Mouse (Mus musculus) CH12.LX (cell line): ENCODE data around the gene En1. TPM values are rescaled to one million over a fixed set of nuclear protein-coding genes. Genes with fewer than 3 reads are reported as not detected.

ENCODE experiments used
- DNase-seq: peaks from one replicate; pipeline ENCODE4 v3.0.0-alpha.2; 2013; ENCODE audit errors: extremely low read depth
- H3K27ac ChIP-seq: 2 replicates; pipeline ENCODE4 v1.5.1; 2012; ENCODE audit warnings: low read depth, mild to moderate bottlenecking, control low read depth, moderate library complexity; ENCODE audit not compliant: insufficient read depth
- H3K27me3 ChIP-seq: replicated peaks from 2 replicates; pipeline ENCODE3; 2012; ENCODE audit warnings: inconsistent platforms
- H3K36me3 ChIP-seq, 2 experiments: replicated peaks in 1 of 2; 2 replicates each; pipeline versions ENCODE3 to v1.6.1; 2012; ENCODE audit warnings: inconsistent platforms in 1 of 2, low read length in 1 of 2, mild to moderate bottlenecking in 1 of 2, mixed read lengths in 1 of 2, moderate library complexity in 1 of 2; ENCODE audit not compliant: control insufficient read depth in 1 of 2, insufficient read depth in 1 of 2
- H3K4me1 ChIP-seq, 2 experiments: 2 replicates each; pipeline ENCODE4 v1.6.1; 2012; ENCODE audit warnings: inconsistent platforms in 1 of 2, moderate library complexity in 1 of 2; ENCODE audit not compliant: insufficient read depth in 2 of 2, control insufficient read depth in 1 of 2
- H3K4me2 ChIP-seq: 2 replicates; pipeline ENCODE4 v1.6.1; 2012; ENCODE audit warnings: low read depth, mild to moderate bottlenecking, control low read depth; ENCODE audit not compliant: poor library complexity, insufficient read depth, severe bottlenecking
- H3K4me3 ChIP-seq, 3 experiments: fragments of 150-350 bp in 1 of 3; sonication (generic) in 1 of 3; replicated peaks in 1 of 3; 2 replicates each; pipeline versions ENCODE3 to v1.5.1; 2011 to 2012; ENCODE audit warnings: low read depth in 2 of 3, low read length in 2 of 3, mild to moderate bottlenecking in 2 of 3, moderate library complexity in 2 of 3, control low read depth in 1 of 3, improper control_type of control experiment in 1 of 3, inconsistent platforms in 1 of 3, mixed read lengths in 1 of 3; ENCODE audit not compliant: poor library complexity in 1 of 3
- H3K79me2 ChIP-seq: replicated peaks from 2 replicates; pipeline ENCODE4 v1.6.1; 2012; ENCODE audit warnings: mild to moderate bottlenecking, moderate library complexity; ENCODE audit not compliant: control insufficient read depth, poor library complexity, insufficient read depth, severe bottlenecking; ENCODE audit errors: extremely low read depth
- H3K9ac ChIP-seq: 2 replicates; pipeline ENCODE4 v1.6.1; 2012; ENCODE audit warnings: low read depth, mild to moderate bottlenecking, control low read depth, moderate library complexity; ENCODE audit not compliant: insufficient read depth
- H3K9me3 ChIP-seq: replicated peaks from 2 replicates; pipeline ENCODE3; 2012; ENCODE audit warnings: low read length, inconsistent platforms, mixed read lengths
- BHLHE40 ChIP-seq: IDR thresholded peaks from 2 replicates; pipeline ENCODE4 v1.6.1; 2011; ENCODE audit warnings: mild to moderate bottlenecking, low read depth, low read length, improper control_type of control experiment
- CHD1 ChIP-seq: IDR thresholded peaks from 2 replicates; pipeline ENCODE4 v1.6.1; 2012; ENCODE audit warnings: low read depth, low read length, improper control_type of control experiment, inconsistent platforms
- CHD2 ChIP-seq: IDR thresholded peaks from 2 replicates; pipeline ENCODE4 v1.6.1; 2011; ENCODE audit warnings: low read length, improper control_type of control experiment
- CTCF ChIP-seq, 2 experiments: IDR thresholded peaks in 1 of 2; conservative IDR thresholded peaks in 1 of 2; 2 replicates each; pipeline ENCODE4 v1.5.1; 2011 to 2012; ENCODE audit warnings: low read depth in 2 of 2, low read length in 2 of 2, improper control_type of control experiment in 1 of 2, inconsistent platforms in 1 of 2, mild to moderate bottlenecking in 1 of 2, moderate library complexity in 1 of 2
- ELF1 ChIP-seq: IDR thresholded peaks from 2 replicates; pipeline ENCODE4 v1.6.1; 2014; ENCODE audit warnings: low read depth, mild to moderate bottlenecking, inconsistent platforms, low read length, improper control_type of control experiment
- JUND ChIP-seq: conservative IDR thresholded peaks from 2 replicates; pipeline ENCODE4 v1.6.1; 2011; ENCODE audit warnings: low read depth, low read length, improper control_type of control experiment
- KAT2A ChIP-seq: IDR thresholded peaks from 2 replicates; pipeline ENCODE4 v1.6.1; 2012; ENCODE audit warnings: low read length, improper control_type of control experiment, inconsistent platforms; ENCODE audit not compliant: insufficient replicate concordance
- MAFK ChIP-seq: IDR thresholded peaks from 2 replicates; pipeline ENCODE4 v1.6.1; 2011; ENCODE audit warnings: low read length, improper control_type of control experiment; ENCODE audit not compliant: insufficient replicate concordance
- MEF2A ChIP-seq: IDR thresholded peaks from 2 replicates; pipeline ENCODE4 v1.6.1; 2014; ENCODE audit warnings: low read depth, mild to moderate bottlenecking, inconsistent platforms, low read length, improper control_type of control experiment, borderline replicate concordance
- MXI1 ChIP-seq: IDR thresholded peaks from 2 replicates; pipeline ENCODE4 v1.6.1; 2011; ENCODE audit warnings: mild to moderate bottlenecking, low read depth, low read length, improper control_type of control experiment
- NELFE ChIP-seq: IDR thresholded peaks from 2 replicates; pipeline ENCODE4 v1.6.1; 2011; ENCODE audit warnings: low read depth, low read length, improper control_type of control experiment
- NRF1 ChIP-seq: IDR thresholded peaks from 2 replicates; pipeline ENCODE4 v1.6.1; 2014; ENCODE audit warnings: low read depth, mild to moderate bottlenecking, inconsistent platforms, low read length, improper control_type of control experiment, moderate library complexity
- POLR2A ChIP-seq: IDR thresholded peaks from 2 replicates; pipeline ENCODE4 v1.6.1; 2011; ENCODE audit warnings: low read depth, mild to moderate bottlenecking, improper control_type of control experiment, low read length
- SIN3A ChIP-seq: IDR thresholded peaks from 2 replicates; pipeline ENCODE4 v1.6.1; 2012; ENCODE audit warnings: low read length, improper control_type of control experiment, inconsistent platforms
- UBTF ChIP-seq: IDR thresholded peaks from 2 replicates; pipeline ENCODE4 v1.6.1; 2012; ENCODE audit warnings: low read depth, mild to moderate bottlenecking, inconsistent platforms, low read length, improper control_type of control experiment, moderate library complexity
- USF2 ChIP-seq: conservative IDR thresholded peaks from 2 replicates; pipeline ENCODE4 v1.6.1; 2011; ENCODE audit warnings: low read depth, low read length, improper control_type of control experiment
- dilution Hi-C: fragments of 300-500 bp; cut with MboI; formaldehyde crosslinking; loops from 2 replicates; pipeline ENCODE4 v1.14.3; 2020; ENCODE audit warnings: low sequenced_read_pairs; ENCODE audit not compliant: extremely low pct_unique_long_range_greater_than_20kb, extremely low pct_ligation_motif_present
- in situ Hi-C: fragments of 300-500 bp; cut with MboI; formaldehyde crosslinking; loops from 3 replicates; pipeline ENCODE4 v1.14.3; 2019; ENCODE audit warnings: low sequenced_read_pairs, low pct_ligation_motif_present, low pct_unique_long_range_greater_than_20kb, mixed read lengths
- polyA plus RNA-seq: library from polyadenylated mRNA; unstranded; fragments of >175 nt; gene quantifications from 2 replicates; pipeline ENCODE4 v1.2.1, GENCODE M21; 2012; ENCODE audit warnings: low read depth; ENCODE audit not compliant: insufficient read length
- total RNA-seq, 2 experiments: library from RNA; depleted of rRNA; stranded (reverse); fragments of 300-350 nt in 1 of 2; fragments of >200 nt in 1 of 2; gene quantifications; 2 replicates each; pipeline ENCODE4 v1.2.3; 2012 to 2014

En1 gene
- total and polyA plus RNA-seq, 3 experiments: not detected

DNA sequence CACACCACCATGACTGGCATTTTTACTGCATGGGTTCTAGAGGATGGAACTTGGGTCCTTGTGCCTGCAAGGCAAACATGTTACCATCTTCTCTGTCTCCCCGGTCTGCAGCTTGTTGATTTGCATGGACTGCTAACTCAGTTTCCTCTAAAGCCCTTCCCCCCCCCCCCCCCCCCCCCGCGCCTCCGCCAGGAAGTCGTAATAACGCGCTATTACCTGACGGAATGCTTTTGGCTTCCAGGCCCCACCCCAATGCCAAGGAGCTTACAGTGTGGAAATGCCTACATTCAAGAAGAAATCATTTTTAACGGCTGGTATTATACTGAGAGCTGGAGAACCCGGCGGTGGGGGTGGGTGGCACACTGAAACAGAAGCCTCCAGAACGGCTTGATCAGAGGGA lies 14.8 kb upstream of the En1 start:
- in situ Hi-C loops: loop anchor here (25.0 kb wide), 2 partner anchors 475 to 825 kb away; no protein-coding TSS in a partner anchor
- no peaks in the 10 kb centered on the region for H3K9me3 ChIP-seq

DNA sequence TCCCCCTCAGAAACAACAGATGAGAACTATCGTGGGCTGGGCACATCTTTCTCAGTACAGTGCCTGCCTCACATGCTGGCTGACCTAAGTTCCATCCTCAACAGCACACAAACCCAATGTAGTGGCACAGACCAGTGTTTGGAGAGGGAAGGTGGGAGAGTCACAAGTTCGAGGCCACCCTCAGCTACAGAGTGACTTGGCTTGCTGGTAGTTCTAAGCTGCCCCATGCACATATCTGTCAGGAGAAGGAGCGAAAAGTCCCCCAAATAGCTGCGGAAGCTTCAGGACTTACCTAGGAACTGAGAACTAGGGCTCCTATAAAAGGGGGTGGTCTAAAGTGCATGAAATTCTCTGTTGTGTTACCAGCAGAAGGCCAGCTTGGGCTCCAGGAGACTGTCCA lies 14.3 kb upstream of the En1 start:
- H3K4me1 ChIP-seq: peaks cover 21 to 62% of the 10 kb centered on the region in 2 experiments
- no peaks in the 10 kb centered on the region for H3K27me3 ChIP-seq
- DNase-seq: no peak
- peak overlapping the region; percentile 80 for H3K9ac ChIP-seq
- peak overlapping the region; percentile 100 for H3K27ac ChIP-seq
- H3K9me3 ChIP-seq: no peaks in the 10 kb centered on the region
- H3K4me2 ChIP-seq: peak overlapping the region; percentile 69
- in situ Hi-C loops: loop anchor here (25.0 kb wide), 2 partner anchors 474 to 824 kb away; no protein-coding TSS in a partner anchor
- dilution Hi-C loops: no loop called here
- no peak for TF ChIP-seq CTCF (conservative IDR thresholded peaks at IDR 0.05 in 1 of 2, IDR thresholded peaks at IDR 0.05 in 1 of 2; ENCODE audit: low read depth in 2 of 2, low read length in 2 of 2)
- peak; percentile 42; the same call in 1 of the 2 replicates for TF ChIP-seq MXI1
- TF ChIP-seq ELF1: no peak
- 0 out of 2 replicates have a peak, but pooled peaks have one; percentile 8 for TF ChIP-seq NRF1
- no peak for TF ChIP-seq POLR2A
- peak; percentile 82; the same call in 1 of the 2 replicates for TF ChIP-seq CHD1
- TF ChIP-seq MEF2A: no peak; the same call in 1 of the 2 replicates
- no peak for TF ChIP-seq UBTF
- 0 out of 2 replicates have a peak, but pooled peaks have one; percentile 35 for TF ChIP-seq CHD2
- TF ChIP-seq BHLHE40: 0 out of 2 replicates have a peak, but pooled peaks have one; percentile 27
- no peak for TF ChIP-seq NELFE
- TF ChIP-seq JUND: no peak
- TF ChIP-seq KAT2A: no peak
- no peak for TF ChIP-seq USF2
- no peaks in the 10 kb centered on the region for H3K36me3 ChIP-seq
- H3K79me2 ChIP-seq: no peaks in the 10 kb centered on the region
- H3K4me3 ChIP-seq: peak overlapping the region; percentile 10 to 56 (median 41)

More for the DNA sequence above, 14.8 kb upstream of the En1 start:
- Histone ChIP-seq H3K27ac (peak overlapping the region; percentile 100), H3K36me3 (no peaks in the 10 kb centered on the region), H3K4me3 (peak overlapping the region in 2 of 3 experiments; percentile 10 to 41), H3K79me2 (no peaks in the 10 kb centered on the region), H3K4me2 (peak overlapping the region; percentile 69), H3K27me3 (no peaks in the 10 kb centered on the region), H3K9ac (peak overlapping the region; percentile 80), H3K4me1 (peaks cover 19 to 57% of the 10 kb centered on the region in 2 experiments)
- dilution Hi-C loops: no loop called here
- TF ChIP-seq SIN3A (no peak), MAFK (0 out of 2 replicates have a peak, but pooled peaks have one; percentile 21)
- peak; percentile 77 for DNase-seq
